ENCODE assay signal across 25 mouse cellular contexts in the genomic region with DNA sequence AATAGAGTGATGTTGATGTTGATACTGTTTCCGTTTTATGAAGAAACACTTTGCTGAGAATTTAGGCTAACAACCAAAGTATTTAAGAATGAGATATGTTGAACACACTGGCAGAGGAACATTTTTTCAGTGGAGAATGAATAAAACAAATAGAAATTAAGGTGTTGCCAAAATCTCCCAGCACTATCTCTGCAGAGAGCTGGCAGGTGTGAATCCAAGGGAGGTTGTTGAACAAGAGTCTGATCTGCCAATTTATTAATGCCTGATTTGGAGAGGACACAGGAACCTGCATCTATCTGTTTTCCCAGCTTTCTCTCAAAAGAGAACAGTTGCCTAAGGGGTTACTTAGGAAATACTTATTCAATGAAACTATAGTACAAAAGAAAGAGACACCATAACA.
DNase-seq lines count a peak whose midpoint lies in the region; ATAC-seq lines count a peak whose summit lies in the region.
"Had no signal": no experiment of that assay in that cellular context is flagged by ENCODE, and none has a peak within 500 bp of the region (broad histone marks: within the 10 kb centered on the region; RNA-seq: fewer than 3 reads in every experiment).

No protein-coding gene starts in this region.

- DNase-seq in cerebellum, adult 11 months: peak; percentile 15
- no peak for DNase-seq in cerebellum, postnatal 4 days (ENCODE audit: low spot score in 2 of 2)
- peak; percentile 54 for DNase-seq in midbrain, embryonic 11.5 days (ENCODE audit: low spot score, missing footprints)
- DNase-seq in cerebellum, postnatal 14 days: peak; percentile 22 to 56
- DNase-seq in heart, embryonic 10.5 days (ENCODE audit: low spot score): no peak
- DNase-seq: adrenal gland, adult 8-10 months; adrenal gland, postnatal 25 days; forebrain, postnatal 0 days; gastrocnemius, postnatal 25 days; heart, adult 2 months; heart, postnatal 10 days; heart, postnatal 36 days; kidney, adult 11 months; kidney, adult 8-10 months had no signal

- no peaks in the 10 kb centered on the region for H3K27me3 ChIP-seq in midbrain, embryonic 11.5 days (ENCODE audit: control insufficient read depth, insufficient read depth, low read length)
- H3K27me3 ChIP-seq in midbrain, embryonic 15.5 days (replicated peaks): no peaks in the 10 kb centered on the region
- H3K27me3 ChIP-seq in heart, embryonic 10.5 days (ENCODE audit: insufficient read depth, poor library complexity, severe bottlenecking): no peaks in the 10 kb centered on the region
- H3K27me3 ChIP-seq: embryonic facial prominence, embryonic 12.5 days; embryonic facial prominence, embryonic 15.5 days; heart, embryonic 15.5 days; hindbrain, embryonic 13.5 days; intestine, embryonic 15.5 days had no signal

- no peak for ATAC-seq in midbrain, embryonic 11.5 days (ENCODE audit: low FRiP score)
- no peak for ATAC-seq in midbrain, embryonic 15.5 days (replicated peaks)
- ATAC-seq: activated CD4-positive, CD25-positive, alpha-beta regulatory T cell, adult 4 months; forebrain, embryonic 14.5 days; forebrain, postnatal 0 days; hindbrain, embryonic 16.5 days; intestine, embryonic 15.5 days had no signal

- 88% methylated on average over 1 of the region's 1 CpGs for WGBS in midbrain, embryonic 11.5 days
- 93% methylated on average over 1 of the region's 1 CpGs for WGBS in midbrain, embryonic 15.5 days
- WGBS in heart, embryonic 10.5 days: 83% methylated on average over 1 of the region's 1 CpGs

- no peak overlapping the region for H3K9ac ChIP-seq in midbrain, embryonic 11.5 days (ENCODE audit: low read length)
- no peak overlapping the region for H3K9ac ChIP-seq in midbrain, embryonic 15.5 days
- H3K9ac ChIP-seq: embryonic facial prominence, embryonic 12.5 days; embryonic facial prominence, embryonic 15.5 days; forebrain, postnatal 0 days; heart, embryonic 15.5 days; hindbrain, embryonic 13.5 days; intestine, embryonic 15.5 days had no signal

- H3K9me3 ChIP-seq in midbrain, embryonic 11.5 days (ENCODE audit: control insufficient read depth, low read length): no peaks in the 10 kb centered on the region
- H3K9me3 ChIP-seq in midbrain, embryonic 15.5 days: no peaks in the 10 kb centered on the region
- no peaks in the 10 kb centered on the region for H3K9me3 ChIP-seq in heart, embryonic 10.5 days
- H3K9me3 ChIP-seq: embryonic facial prominence, embryonic 12.5 days; embryonic facial prominence, embryonic 15.5 days; heart, embryonic 15.5 days; hindbrain, embryonic 10.5 days; hindbrain, embryonic 13.5 days; intestine, embryonic 15.5 days had no signal

- H3K4me1 ChIP-seq in midbrain, embryonic 11.5 days (ENCODE audit: control insufficient read depth, insufficient read depth, low read length): no peaks in the 10 kb centered on the region
- H3K4me1 ChIP-seq in midbrain, embryonic 15.5 days: no peaks in the 10 kb centered on the region
- no peaks in the 10 kb centered on the region for H3K4me1 ChIP-seq in heart, embryonic 10.5 days
- H3K4me1 ChIP-seq: embryonic facial prominence, embryonic 12.5 days; embryonic facial prominence, embryonic 15.5 days; heart, embryonic 15.5 days; hindbrain, embryonic 10.5 days; hindbrain, embryonic 13.5 days; intestine, embryonic 15.5 days had no signal

- H3K4me2 ChIP-seq in midbrain, embryonic 11.5 days: no peak overlapping the region
- no peak overlapping the region for H3K4me2 ChIP-seq in midbrain, embryonic 15.5 days
- H3K4me2 ChIP-seq: embryonic facial prominence, embryonic 12.5 days; embryonic facial prominence, embryonic 15.5 days; heart, embryonic 11.5 days; heart, embryonic 15.5 days; hindbrain, embryonic 13.5 days; intestine, embryonic 15.5 days had no signal

- H3K4me3 ChIP-seq in midbrain, embryonic 11.5 days (ENCODE audit: low read depth, low read length): no peak overlapping the region
- no peak overlapping the region for H3K4me3 ChIP-seq in midbrain, embryonic 15.5 days
- no peak overlapping the region for H3K4me3 ChIP-seq in heart, embryonic 10.5 days
- H3K4me3 ChIP-seq: embryonic facial prominence, embryonic 12.5 days; embryonic facial prominence, embryonic 15.5 days; heart, adult 2 months; heart, embryonic 15.5 days; hindbrain, embryonic 10.5 days; hindbrain, embryonic 13.5 days; intestine, embryonic 15.5 days had no signal

- H3K36me3 ChIP-seq in midbrain, embryonic 11.5 days (ENCODE audit: control insufficient read depth, insufficient read depth, low read length): no peaks in the 10 kb centered on the region
- H3K36me3 ChIP-seq in midbrain, embryonic 15.5 days (replicated peaks): no peaks in the 10 kb centered on the region
- no peaks in the 10 kb centered on the region for H3K36me3 ChIP-seq in heart, embryonic 10.5 days
- H3K36me3 ChIP-seq: embryonic facial prominence, embryonic 12.5 days; embryonic facial prominence, embryonic 15.5 days; heart, embryonic 15.5 days; hindbrain, embryonic 10.5 days; hindbrain, embryonic 13.5 days; intestine, embryonic 15.5 days had no signal

- no peak overlapping the region for H3K27ac ChIP-seq in midbrain, embryonic 11.5 days (ENCODE audit: low read depth, low read length)
- no peak overlapping the region for H3K27ac ChIP-seq in midbrain, embryonic 15.5 days
- no peak overlapping the region for H3K27ac ChIP-seq in heart, embryonic 10.5 days
- H3K27ac ChIP-seq: embryonic facial prominence, embryonic 12.5 days; embryonic facial prominence, embryonic 15.5 days; heart, adult 2 months; heart, embryonic 15.5 days; hindbrain, embryonic 10.5 days; hindbrain, embryonic 13.5 days; intestine, embryonic 15.5 days had no signal

Comparison
In these comparisons a context has a peak if more than half of its experiments do, and no peak if none do; other contexts are left out.
1. DNase-seq: peak in cerebellum, adult 11 months (single experiment), midbrain, embryonic 11.5 days (single experiment) and cerebellum, postnatal 14 days (2 of 2); none in cerebellum, postnatal 4 days (0 of 2) and heart, embryonic 10.5 days (single experiment).